Mouse (Mus musculus) olfactory bulb, adult 2 months (tissue): ENCODE measurements around the gene Mau2.

Source experiments
- CTCF ChIP-seq: fragments of 200-500 bp; IDR thresholded peaks from 2 replicates; pipeline ENCODE4 v1.5.1; 2012; ENCODE audit warnings: low read depth, mild to moderate bottlenecking, low read length, moderate library complexity; ENCODE audit not compliant: insufficient read depth
- POLR2A ChIP-seq: fragments of 200-500 bp; IDR thresholded peaks from 2 replicates; pipeline ENCODE4 v1.6.1; 2012; ENCODE audit warnings: mild to moderate bottlenecking, low read depth, low read length, moderate library complexity; ENCODE audit not compliant: insufficient read depth

- TF ChIP-seq POLR2A (no peak), CTCF (no peak)
Measured at GRCm38 (mm10) chr8:70071836-70072440, 29.4 kb upstream of the Mau2 start.
